Mouse (Mus musculus) T-helper 2 cell (primary cell): Measurements from ENCODE around the gene Hmgcl.
"Not testable (repeated sequence)": the region's sequence is repeated elsewhere in the genome, so short reads cannot be mapped to it uniquely, and the experiment has no call there.

Experiments used
- in situ Hi-C: fragments of 300-600 bp; cut with MboI, MseI; formaldehyde crosslinking; loops from one replicate; pipeline ENCODE4 v1.15.1; 2025; ENCODE audit warnings: high pct_unique_total_duplicates

Hmgcl gene

GRCm38 (mm10) chr4:135926861-135927260 is 19.4 kb upstream of the Hmgcl start:
- in situ Hi-C loops, result no loop called here

DNA sequence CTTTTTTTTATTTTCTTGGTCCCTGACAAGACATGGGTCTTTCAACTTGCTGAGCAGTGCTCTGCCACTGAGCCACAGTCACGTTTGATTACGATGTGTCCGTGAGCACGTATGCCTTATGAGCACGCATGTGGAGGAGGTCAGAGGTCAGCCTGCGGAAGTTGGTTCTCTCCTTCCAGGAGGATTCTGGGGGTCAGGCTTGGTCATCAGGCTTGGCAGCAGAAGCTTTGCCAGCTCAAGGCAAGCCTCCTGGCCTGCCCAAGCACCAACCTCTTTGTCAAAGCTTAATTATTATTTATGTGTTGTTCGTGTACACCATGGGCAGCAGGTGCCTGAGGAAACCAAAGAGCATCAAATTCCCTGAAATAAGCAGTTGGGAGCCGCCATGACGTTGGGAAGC is 17.9 kb upstream of the Hmgcl start:
- in situ Hi-C loops, result no loop called here

- in situ Hi-C loops, result no loop called here
Observed at GRCm38 (mm10) chr4:135929405-135929804, 16.8 kb upstream of the Hmgcl start.

- in situ Hi-C loops, result no loop called here
Observed at GRCm38 (mm10) chr4:135929828-135930227, 16.4 kb upstream of the Hmgcl start.

GRCm38 (mm10) chr4:135930239-135930638 is 16.0 kb upstream of the Hmgcl start:
- in situ Hi-C loops, result no loop called here

- in situ Hi-C loops, result no loop called here
Observed at GRCm38 (mm10) chr4:135931832-135932231, 14.4 kb upstream of the Hmgcl start.

- in situ Hi-C loops, result loop anchor here (5.0 kb wide), 1 partner anchor 118 kb away; no protein-coding TSS in a partner anchor
Observed at GRCm38 (mm10) chr4:135934708-135935500, 11.3 kb upstream of the Hmgcl start.

DNA sequence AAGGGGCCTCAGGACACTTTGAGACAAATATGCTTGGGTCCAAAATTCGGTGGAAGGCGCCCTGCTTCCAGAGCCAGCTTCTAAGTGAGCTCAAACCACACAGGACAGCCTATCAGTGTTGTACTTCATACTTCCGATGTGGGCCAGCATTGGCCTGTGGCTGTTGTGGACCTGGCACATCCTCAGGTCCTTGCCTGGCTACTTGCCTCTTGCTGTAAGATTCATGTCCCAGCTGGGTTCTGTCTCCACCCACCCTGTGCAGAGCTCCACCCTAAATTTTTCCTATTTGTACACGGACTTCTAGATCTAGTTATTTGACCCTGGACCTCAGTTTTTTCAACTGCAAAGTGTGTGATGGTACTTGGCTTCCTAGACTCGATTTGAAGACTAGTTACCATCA is 10.7 kb upstream of the Hmgcl start:
- in situ Hi-C loops, result loop anchor here (5.0 kb wide), 1 partner anchor 118 kb away; no protein-coding TSS in a partner anchor

- in situ Hi-C loops, result loop anchor here (5.0 kb wide), 1 partner anchor 122 kb away; no protein-coding TSS in a partner anchor
Observed at GRCm38 (mm10) chr4:135938858-135939257, 7.4 kb upstream of the Hmgcl start.

DNA sequence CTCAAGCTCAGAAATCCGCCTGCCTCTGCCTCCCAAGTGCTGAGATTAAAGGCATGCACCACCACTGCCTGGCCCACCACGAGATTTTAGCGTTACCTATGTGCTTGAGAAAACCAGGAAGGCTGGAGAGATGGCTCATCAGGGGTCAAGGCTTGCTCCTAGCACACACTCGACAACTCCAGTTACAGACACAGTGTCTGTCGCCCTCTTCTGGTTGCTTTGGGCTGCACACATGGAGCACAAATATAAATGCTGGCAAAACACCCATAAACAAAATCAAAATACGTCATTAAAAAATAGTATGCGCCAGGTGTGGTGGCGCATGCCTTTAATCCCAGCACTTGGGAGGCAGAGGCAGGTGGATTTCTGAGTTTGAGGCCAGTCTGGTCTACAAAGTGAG is 5.2 kb upstream of the Hmgcl start:
- in situ Hi-C loops, result not testable (repeated sequence)

- in situ Hi-C loops, result no loop called here
Observed at GRCm38 (mm10) chr4:135942193-135942592, 4.1 kb upstream of the Hmgcl start.

GRCm38 (mm10) chr4:135943389-135943788 is 2.9 kb upstream of the Hmgcl start:
- in situ Hi-C loops, result no loop called here

GRCm38 (mm10) chr4:135945706-135946105 is 542 bp upstream of the Hmgcl start:
- in situ Hi-C loops, result no loop called here

GRCm38 (mm10) chr4:135946659-135947301 is 532 bp downstream of the Hmgcl start:
- in situ Hi-C loops, result no loop called here

GRCm38 (mm10) chr4:135948142-135948541 is 1.9 kb downstream of the Hmgcl start:
- in situ Hi-C loops, result no loop called here

DNA sequence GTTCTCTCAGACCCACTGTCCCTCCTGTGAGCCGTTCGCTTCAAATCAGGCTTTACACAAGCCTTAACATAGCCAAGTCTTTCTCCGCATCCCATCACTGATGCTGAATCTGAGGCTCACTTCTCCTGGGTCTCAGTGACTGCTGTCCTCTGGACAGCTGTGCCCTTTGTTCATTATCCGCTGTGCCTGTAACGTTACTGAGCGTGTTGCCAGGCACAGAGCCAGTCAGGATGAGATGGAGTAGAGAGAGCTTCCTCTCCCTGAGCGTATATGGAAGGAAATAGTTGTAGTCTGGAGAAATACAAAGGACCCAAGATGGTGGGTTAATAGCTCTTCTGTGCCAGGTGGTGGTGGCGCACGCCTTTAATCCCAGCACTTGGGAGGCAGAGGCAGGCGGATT is 3.2 kb downstream of the Hmgcl start:
- in situ Hi-C loops, result no loop called here

DNA sequence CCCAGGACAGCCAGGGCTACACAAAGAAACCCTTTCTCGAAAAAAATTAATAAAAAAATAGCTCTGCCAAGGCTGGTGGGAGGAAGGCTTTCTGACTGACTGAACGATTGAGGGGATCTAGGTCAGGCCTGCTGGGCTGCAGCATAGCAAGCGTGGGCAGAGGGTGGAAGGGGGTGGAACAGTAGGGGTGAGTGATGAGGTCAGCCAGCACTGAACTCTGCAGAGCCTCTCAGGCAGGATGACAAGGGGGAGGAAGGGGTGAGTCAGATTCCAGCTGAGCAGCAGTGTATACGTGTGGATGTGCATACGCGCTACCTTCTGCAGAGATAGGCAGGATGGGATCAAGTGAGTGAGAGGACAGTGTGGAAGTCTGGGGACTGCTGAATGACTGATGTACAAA is 3.7 kb downstream of the Hmgcl start:
- in situ Hi-C loops, result loop anchor here (25.0 kb wide), 1 partner anchor 1912 kb away; the partner anchor contains the start of gene Ece1

DNA sequence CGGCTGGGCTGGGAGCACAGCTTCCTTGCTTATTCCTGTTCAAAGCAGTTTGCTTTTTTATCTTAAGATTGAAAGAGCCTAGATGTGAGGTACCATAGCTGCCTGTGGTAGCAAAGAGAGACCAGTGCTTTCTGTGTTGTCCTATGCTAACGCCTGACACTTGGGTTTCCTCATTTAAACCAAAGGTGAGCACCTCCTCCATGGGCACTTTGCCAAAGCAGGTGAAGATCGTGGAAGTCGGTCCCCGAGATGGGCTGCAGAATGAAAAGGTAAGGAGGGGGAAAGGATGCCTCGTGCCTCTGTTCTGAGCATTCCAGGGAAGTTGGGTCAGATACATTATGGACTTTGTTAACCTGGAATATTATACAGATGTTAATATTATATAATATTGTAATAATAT is 4.1 kb downstream of the Hmgcl start:
- in situ Hi-C loops, result loop anchor here (25.0 kb wide), 1 partner anchor 1912 kb away; the partner anchor contains the start of gene Ece1

- in situ Hi-C loops, result loop anchor here (25.0 kb wide), 1 partner anchor 1911 kb away; the partner anchor contains the start of gene Ece1
Observed at GRCm38 (mm10) chr4:135951505-135951904, 5.3 kb downstream of the Hmgcl start.

DNA sequence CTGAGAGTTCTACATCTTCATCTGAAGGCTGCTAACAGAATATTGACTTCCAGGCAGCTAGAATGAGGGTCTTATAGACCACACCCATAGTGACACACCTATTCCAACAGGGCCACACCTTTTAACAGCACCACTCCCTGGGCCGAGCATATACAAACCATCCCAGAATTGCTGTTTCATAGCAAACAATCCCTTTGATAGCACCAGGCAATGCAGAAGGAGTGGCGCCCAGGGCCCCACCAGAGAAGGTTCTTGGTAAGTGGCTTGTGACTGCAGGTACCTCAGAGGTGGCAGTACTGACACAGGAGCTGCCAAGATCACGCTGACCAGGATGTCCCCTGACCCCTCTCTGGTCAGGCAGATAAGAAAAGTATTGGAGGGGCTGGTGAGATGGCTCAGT is 6.9 kb downstream of the Hmgcl start:
- in situ Hi-C loops, result loop anchor here (25.0 kb wide), 1 partner anchor 1909 kb away; the partner anchor contains the start of gene Ece1

GRCm38 (mm10) chr4:135954241-135954640 is 8.0 kb downstream of the Hmgcl start:
- in situ Hi-C loops, result loop anchor here (25.0 kb wide), 1 partner anchor 1908 kb away; the partner anchor contains the start of gene Ece1

GRCm38 (mm10) chr4:135955886-135956285 is 9.6 kb downstream of the Hmgcl start:
- in situ Hi-C loops, result loop anchor here (25.0 kb wide), 1 partner anchor 1906 kb away; the partner anchor contains the start of gene Ece1
